Mouse (Mus musculus): ENCODE measurements at regions not wholly inside any gene's neighbourhood (a gene's known extent, or its start where the extent isn't known, plus 50 kb on each side); places are given as distances from the start of the nearest gene placed in this dataset.
"Not testable (repeated sequence)": the region's sequence is repeated elsewhere in the genome, so short reads cannot be mapped to it uniquely, and the experiment has no call there.

- DNase-seq = peak; percentile 61
These were observed 345.0 kb upstream of the Irak1bp1 start for GRCm38 (mm10) chr9:82484341-82484740.

DNA sequence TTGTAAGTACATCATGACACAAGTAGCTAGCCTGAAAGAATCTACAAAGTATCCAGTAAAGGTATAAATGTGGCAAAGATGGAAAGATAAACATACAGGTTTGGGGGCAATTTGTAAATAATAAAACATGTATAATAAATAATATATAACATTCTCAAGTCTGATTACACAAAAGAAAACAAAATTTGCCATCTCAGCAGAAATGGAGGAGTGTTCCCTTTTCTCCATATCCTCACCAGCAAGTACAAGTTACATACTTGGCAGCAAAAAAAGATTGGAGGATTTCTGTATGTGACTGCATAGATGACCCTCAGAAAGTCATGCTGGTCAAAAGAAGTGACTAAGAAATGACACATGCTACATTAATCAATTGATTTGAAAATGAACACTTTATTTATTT is 335.9 kb upstream of the Irak1bp1 start:
- DNase-seq = no peak

GRCm38 (mm10) chr9:82510014-82510413 is 319.3 kb upstream of the Irak1bp1 start:
- DNase-seq = no peak

- DNase-seq = no peak
These were observed 310.3 kb upstream of the Irak1bp1 start for GRCm38 (mm10) chr9:82518993-82519392.

GRCm38 (mm10) chr9:82527867-82528385 is 301.4 kb upstream of the Irak1bp1 start:
- no peak for DNase-seq

DNA sequence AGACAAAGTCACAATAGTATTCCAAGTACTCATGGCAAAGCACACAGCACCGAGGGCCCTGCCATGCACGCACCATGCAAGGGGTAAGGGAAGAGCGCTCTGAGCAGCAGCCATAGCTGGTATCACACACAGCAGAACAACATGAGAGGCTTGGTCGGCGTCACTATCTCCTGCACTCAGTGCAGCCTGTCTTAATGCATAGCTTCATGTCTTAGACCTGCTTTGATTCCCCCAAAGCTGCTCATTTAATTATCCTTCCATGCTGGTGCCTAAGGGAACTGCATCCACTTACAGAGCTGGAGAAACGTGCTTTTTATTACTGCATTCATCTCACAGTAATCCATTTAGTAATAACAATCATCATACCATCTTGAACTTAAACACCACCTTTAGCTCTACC is 276.6 kb upstream of the Irak1bp1 start:
- no peak for DNase-seq

DNA sequence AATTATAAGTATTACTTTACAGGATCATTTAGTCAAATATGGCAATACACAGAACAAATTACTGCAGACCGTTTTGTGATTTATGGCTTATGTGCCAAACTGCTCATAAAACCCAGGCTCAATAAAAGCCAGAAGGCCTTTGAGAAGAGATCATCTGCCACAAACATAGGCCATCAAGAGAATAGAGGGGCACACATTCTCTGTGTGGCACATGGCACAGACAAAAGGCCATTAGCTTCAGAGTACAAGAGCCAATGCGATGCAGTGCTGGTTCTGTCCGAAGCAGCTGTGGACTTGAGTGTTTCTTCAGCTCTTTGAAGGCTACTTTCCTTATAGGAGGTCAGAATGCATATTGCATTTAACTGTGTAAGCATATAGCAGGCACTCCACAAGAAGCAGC is 276.1 kb upstream of the Irak1bp1 start:
- no peak for DNase-seq

GRCm38 (mm10) chr9:82562551-82563465 is 266.5 kb upstream of the Irak1bp1 start:
- DNase-seq = no peak

GRCm38 (mm10) chr9:82581373-82582018 is 247.8 kb upstream of the Irak1bp1 start:
- no peak for DNase-seq

DNA sequence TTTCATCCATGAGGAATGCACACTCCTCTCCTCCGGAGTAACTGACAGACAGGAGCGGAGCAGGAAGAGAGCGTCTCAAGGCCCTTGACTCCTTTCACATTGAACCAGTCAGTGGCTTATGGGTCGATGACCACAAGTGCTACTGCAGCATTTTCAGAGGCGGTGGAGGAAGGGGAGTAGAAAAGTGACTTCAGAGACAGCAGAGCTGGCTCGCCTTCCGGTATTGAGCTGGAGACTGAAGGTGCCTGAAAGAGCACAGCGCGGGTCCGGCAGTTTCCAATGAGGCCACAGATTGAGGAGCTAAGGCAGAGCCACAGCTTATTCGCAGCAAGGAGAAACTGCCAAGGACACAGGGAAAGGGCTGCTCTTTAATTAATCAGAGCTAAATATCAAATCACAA is 220.2 kb upstream of the Irak1bp1 start:
- peak; percentile 11 for DNase-seq

DNA sequence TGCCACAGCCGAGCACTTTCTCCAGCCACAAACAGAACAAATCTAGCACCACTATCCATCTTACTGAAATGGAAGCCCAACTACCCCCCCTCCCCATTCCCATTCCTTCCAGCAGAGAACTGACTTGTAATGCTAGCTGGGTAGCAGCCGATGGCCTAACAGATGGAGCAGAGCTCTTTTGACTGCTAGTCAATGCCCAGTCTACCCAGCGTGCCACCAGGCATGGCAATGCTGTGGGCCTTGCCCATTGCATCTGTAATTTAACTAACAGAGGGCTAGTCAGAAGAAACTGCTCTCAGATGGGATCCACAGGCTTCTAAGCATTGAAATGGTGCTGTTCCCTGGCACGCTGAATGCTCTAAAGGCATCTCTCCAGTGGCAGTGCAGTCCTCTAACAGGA is 219.4 kb upstream of the Irak1bp1 start:
- DNase-seq = no peak

GRCm38 (mm10) chr9:82612526-82612925 is 216.8 kb upstream of the Irak1bp1 start:
- no peak for DNase-seq

DNA sequence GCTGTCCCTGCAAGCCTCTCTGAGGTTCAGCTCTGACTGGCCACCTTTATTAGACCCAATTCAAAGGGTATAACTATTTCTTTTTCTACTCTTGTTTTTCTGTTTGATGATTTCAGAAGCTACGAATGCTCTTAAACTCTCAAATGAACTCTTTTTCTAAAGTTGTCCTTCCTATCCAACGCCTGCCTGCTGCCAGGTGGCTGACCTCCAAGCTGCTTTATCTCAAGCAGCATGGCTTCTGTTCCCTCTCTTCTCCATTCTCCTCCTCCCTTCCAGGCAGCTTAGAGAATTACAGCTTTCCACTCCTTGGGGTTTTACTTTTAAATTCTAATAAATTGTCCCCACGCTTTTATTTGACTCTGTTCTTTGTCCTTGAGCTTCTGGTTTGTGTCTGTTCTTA is 196.9 kb upstream of the Irak1bp1 start:
- DNase-seq = peak; percentile 7

DNA sequence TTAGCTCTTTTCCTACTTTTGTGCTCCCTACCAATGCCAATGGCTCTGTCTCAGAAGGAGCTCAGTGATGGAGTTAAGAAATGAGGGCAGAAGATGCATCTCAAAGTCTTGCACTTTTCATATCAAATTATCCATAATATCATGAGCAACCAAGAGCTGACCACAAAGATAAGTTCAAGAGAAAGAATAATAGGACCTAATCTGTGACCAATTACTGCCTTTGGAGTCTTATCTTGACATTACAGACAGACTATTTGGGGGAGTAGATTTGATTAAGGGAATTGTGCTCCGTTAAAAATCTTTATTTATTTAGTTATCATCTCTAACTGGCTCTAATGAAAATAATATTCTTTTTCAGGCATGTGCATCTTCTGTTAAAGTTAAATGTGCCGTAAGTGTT is 189.1 kb upstream of the Irak1bp1 start:
- DNase-seq = no peak

DNA sequence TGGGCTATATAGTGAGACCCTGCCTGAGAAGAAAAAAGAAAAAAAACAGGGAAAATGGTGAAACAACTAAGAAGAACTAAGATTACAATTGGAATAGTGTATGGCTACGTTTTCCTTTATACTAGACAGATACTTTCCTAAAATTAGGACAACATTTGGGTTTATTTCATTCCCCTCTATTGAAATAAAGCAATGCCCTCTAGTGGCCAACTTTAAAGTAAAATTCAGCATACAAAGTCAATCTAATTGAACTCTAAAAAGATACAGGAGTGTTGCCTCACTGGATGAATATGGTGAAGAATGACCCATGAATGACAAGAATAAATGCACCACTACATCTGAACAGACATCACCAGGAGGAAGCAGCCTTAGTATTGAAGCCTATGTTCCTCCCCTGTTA is 185.4 kb upstream of the Irak1bp1 start:
- no peak for DNase-seq

DNA sequence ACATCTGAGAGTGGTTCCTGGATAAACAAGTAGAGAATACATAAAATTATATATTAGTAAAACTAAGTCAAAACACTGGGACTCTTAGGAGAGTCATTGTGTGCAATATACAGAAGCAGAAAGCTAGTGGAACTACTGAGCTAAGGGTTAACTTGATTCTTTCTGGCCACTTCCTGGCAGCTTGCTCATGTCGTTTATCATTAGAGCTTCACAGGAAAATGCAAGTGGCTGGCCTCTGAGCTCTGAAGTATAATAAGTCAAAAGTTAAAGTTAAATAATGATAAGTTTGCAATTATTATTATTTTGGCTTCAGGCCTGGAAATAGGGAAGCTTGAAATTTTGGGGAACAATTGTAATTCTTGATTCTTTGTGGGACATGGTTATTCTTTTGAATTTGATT is 173.8 kb upstream of the Irak1bp1 start:
- DNase-seq = not testable (repeated sequence)

- no peak for DNase-seq
These were observed 147.1 kb upstream of the Irak1bp1 start for GRCm38 (mm10) chr9:82682196-82682595.

DNA sequence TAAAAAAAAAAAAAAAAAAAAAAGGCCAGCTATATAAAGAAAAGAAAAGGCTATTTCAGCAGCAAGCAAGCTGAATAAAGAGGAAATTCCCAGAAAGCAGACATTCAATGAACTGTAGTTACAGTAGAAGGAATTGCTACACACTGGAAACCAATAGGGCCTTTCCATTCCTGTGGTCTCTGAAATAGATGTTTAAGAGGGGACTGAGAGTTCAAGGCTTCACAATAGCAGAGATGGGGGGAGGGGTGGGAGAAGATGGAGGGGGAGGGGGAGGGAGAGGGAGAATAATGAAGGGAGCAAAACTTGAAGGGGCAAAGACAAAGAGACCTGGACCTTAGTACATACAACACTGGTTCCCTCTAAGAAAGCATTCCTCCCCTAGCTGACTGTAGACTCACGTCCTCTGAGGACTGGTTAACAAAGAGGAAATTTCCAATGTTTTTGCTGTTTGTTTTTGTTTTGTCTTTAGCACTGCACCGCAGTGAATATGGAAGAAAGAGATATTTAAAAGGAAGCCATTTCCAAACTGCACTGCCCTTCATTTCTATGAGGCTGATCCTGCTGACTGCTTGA is 119.8 kb upstream of the Irak1bp1 start:
- DNase-seq = no peak

DNA sequence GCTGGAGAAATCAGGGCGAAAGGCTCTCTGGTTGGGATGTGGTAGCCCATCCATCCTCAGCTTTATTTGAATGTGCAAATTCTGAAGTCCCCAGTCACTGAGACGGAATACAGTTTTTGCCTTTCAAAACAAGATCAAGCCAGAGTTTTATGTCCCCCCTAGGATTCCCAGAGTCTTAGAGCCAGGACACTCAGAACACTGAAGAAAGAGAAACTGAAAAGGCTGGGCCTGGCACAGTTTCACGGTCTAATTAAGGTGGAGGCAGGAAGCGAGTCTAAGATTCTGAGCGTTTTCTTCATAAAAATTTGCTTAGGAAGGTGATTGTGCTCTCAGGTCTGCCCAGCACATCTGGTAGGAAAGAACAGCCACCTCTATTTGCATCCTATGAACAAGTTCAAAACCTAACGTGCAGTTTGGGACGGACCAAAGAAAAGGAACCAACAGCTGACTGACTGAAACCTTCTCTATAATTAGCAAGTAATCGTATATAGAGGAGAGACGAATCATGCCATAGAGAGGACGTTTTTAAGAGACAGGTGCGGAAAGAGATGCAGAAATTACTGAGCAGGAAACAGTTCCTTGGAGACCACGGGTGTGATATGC is 119.2 kb upstream of the Irak1bp1 start:
- no peak for DNase-seq

DNA sequence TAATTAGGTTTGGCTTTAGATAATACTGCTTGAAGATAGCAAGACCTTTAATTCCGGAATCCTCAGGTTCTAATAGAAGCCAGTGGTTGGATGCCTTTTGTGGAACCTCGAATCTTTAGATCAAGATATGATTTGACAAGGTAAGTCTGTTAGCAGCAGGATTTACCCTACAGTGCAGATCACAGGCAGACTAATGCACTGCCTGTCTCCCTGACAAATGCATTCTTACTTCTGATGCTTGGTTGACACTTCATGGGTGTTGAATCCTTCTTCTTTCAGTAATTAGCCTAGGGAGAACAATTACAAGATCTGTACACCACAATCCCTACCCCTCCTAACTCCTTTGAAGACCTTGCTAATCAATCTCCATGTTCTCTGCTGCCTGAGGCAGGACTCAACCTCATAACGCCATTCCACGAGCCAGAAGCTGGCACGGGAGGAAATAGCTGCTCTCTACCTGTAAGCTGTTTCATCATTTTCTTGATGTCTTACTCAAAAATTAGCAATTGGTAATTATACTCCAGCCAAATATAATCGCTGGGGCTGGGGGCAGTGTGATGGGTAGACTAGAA is 118.3 kb upstream of the Irak1bp1 start:
- DNase-seq = no peak

DNA sequence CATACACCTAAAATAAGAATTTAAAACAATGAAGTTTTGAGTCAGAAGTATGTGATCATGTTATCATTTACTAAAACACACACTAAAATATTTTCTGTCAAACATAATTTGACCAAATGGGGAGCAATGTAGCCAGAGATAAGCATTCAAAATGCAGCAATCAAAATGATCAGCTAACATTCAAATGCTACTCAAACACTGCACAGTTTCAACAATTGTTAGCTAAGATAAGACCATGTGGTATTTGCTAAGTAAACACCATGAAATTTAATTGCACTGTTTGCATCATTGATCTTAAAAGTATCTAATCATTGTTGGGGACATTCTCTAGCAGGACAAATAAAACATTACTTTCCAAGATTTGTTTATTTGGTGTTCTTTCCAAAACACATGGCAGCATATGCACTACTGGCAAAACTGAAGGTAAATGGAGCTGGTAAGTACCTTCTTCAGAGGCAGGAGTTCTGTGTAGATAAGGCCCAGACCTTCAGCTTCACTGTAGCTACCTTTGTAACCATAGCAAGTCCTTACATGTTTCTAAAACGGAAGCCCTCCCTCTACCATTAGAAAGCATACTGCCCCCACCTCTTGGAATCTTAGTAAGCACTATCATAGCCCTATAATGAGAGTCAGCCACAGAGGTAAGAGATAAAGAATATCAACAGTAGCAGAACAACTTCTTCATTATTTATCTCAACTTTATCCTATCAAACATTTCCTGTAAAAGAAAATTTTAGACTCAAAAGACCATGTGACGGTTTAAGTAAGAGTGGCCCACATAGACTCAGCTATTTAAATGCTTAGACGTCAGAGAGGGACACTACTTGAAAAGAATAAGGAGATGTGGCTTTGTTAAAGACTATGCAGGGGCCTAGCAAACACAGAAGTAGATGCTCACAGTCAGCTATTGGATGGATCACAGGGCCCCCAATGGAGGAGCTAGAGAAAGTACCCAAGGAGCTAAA is 116.3 kb upstream of the Irak1bp1 start:
- no peak for DNase-seq
